Comparison of ENCODE assay signal across 10 mouse cellular contexts in genomic region chr9:47642663-47643062, GRCm38 (mm10).
DNase-seq lines count a peak whose midpoint lies in the region; ATAC-seq lines count a peak whose summit lies in the region.
"Had no signal": no experiment of that assay in that cellular context is flagged by ENCODE, and none has a peak within 500 bp of the region (broad histone marks: within the 10 kb centered on the region; RNA-seq: fewer than 3 reads in every experiment).

No protein-coding gene starts in this region.

- H3K27me3 ChIP-seq in kidney, embryonic 15.5 days = no peaks in the 10 kb centered on the region
- H3K27me3 ChIP-seq: midbrain, embryonic 13.5 days had no signal

- no peak overlapping the region for H3K4me2 ChIP-seq in kidney, embryonic 15.5 days
- H3K4me2 ChIP-seq: midbrain, embryonic 13.5 days had no signal

- no peak overlapping the region for H3K9ac ChIP-seq in kidney, embryonic 15.5 days
- H3K9ac ChIP-seq: midbrain, embryonic 13.5 days had no signal

- no peak overlapping the region for H3K4me3 ChIP-seq in kidney, embryonic 15.5 days (replicated peaks)
- H3K4me3 ChIP-seq: heart, adult 2 months; midbrain, embryonic 13.5 days had no signal

- 31% methylated on average over 4 of the region's 4 CpGs for WGBS in kidney, embryonic 15.5 days

- H3K36me3 ChIP-seq in kidney, embryonic 15.5 days = no peaks in the 10 kb centered on the region
- H3K36me3 ChIP-seq: midbrain, embryonic 13.5 days had no signal

- H3K27ac ChIP-seq in kidney, embryonic 15.5 days = no peak overlapping the region
- H3K27ac ChIP-seq: heart, adult 2 months; midbrain, embryonic 13.5 days had no signal

- no peaks in the 10 kb centered on the region for H3K9me3 ChIP-seq in kidney, embryonic 15.5 days (replicated peaks)
- H3K9me3 ChIP-seq: midbrain, embryonic 13.5 days had no signal

- no peak for DNase-seq in kidney, adult 9 months
- DNase-seq in forelimb bud, embryonic 11.5 days (ENCODE audit: low read depth, low spot score) = peak; percentile 12
- peak; percentile 21 to 36 for DNase-seq in kidney, postnatal 36 days
- peak; percentile 81 for DNase-seq in lung, postnatal 36 days
- no peak for DNase-seq in ovary, postnatal 10 days (ENCODE audit: low spot score)
- no peak for DNase-seq in yolk sac, embryonic 10.5 days (ENCODE audit: low spot score)
- DNase-seq: adrenal gland, adult 8-10 months had no signal

- ATAC-seq in kidney, embryonic 15.5 days (replicated peaks; ENCODE audit: low FRiP score) = 0 out of 2 replicates have a peak, but pooled peaks have one; percentile 58
- ATAC-seq: midbrain, embryonic 13.5 days had no signal

- peaks cover 21% of the 10 kb centered on the region for H3K4me1 ChIP-seq in kidney, embryonic 15.5 days

Comparison
In these comparisons a context has a peak if more than half of its experiments do, and no peak if none do; other contexts are left out.
1. DNase-seq: peak in forelimb bud, embryonic 11.5 days (single experiment), kidney, postnatal 36 days (2 of 2) and lung, postnatal 36 days (single experiment); none in kidney, adult 9 months (single experiment), ovary, postnatal 10 days (single experiment) and yolk sac, embryonic 10.5 days (single experiment).